Comparison of ENCODE assay signal across 9 mouse cellular contexts in the genomic region with DNA sequence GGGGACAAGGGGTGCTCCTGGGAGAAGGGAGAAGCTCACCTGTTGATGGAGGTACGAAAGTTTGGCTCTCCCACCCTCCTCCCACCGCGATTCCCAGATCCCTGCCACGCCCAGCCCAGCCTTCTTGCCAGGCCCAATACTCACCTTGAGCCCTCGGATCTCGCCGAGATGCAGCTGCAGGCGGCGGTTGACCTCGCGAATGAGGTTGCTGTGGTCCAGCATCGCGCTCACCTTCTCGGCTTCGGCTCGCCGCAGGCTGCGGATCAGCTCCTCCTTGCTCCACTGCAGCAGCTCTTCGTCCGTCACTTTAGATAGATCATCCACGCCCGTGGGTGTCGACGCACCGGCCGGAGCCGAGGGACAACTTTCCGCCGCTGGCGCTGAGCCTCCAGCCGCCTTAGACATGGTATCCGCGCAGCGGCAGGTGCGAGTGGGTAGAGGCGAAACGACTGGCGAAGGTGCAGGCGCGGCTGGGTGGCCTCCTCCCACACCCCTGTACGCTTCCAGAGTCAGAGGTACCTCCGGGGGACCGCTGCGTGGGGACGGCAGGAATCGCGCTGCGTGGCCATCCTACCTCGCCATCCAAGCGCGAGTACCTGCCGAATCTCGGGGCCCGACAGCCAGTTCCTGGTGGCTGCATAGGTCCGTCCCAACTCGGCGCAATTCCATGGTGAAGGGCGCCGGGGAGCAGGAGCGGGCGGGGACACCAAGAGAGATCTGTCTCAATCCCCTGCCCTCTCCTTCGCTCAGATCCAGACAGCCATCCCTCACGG. TPM values are rescaled to one million over a fixed set of nuclear protein-coding genes. Genes with fewer than 3 reads are reported as not detected.
DNase-seq lines count a peak whose midpoint lies in the region; ATAC-seq lines count a peak whose summit lies in the region.
"Had no signal": no experiment of that assay in that cellular context is flagged by ENCODE, and none has a peak within 500 bp of the region (broad histone marks: within the 10 kb centered on the region; RNA-seq: fewer than 3 reads in every experiment).

No protein-coding gene starts in this region.

- no peaks in the 10 kb centered on the region for H3K9me3 ChIP-seq in heart, embryonic 15.5 days (replicated peaks)
- no peaks in the 10 kb centered on the region for H3K9me3 ChIP-seq in limb, embryonic 12.5 days
- no peaks in the 10 kb centered on the region for H3K9me3 ChIP-seq in midbrain, embryonic 15.5 days

- H3K36me3 ChIP-seq in heart, embryonic 15.5 days = no peaks in the 10 kb centered on the region
- no peaks in the 10 kb centered on the region for H3K36me3 ChIP-seq in limb, embryonic 12.5 days
- no peaks in the 10 kb centered on the region for H3K36me3 ChIP-seq in midbrain, embryonic 15.5 days (replicated peaks)

- peak overlapping the region; percentile 43; the same call in 1 of the 2 replicates for H3K9ac ChIP-seq in heart, embryonic 15.5 days
- H3K9ac ChIP-seq in limb, embryonic 12.5 days (replicated peaks) = peak overlapping the region; percentile 60
- H3K9ac ChIP-seq in midbrain, embryonic 15.5 days = peak overlapping the region; percentile 71

- DNase-seq in cerebellum, adult 9-10 months = no peak
- peak; percentile 2 for DNase-seq in urinary bladder, postnatal 36 days (ENCODE audit: low spot score in 2 of 2)
- DNase-seq in urinary bladder, postnatal 10 days (ENCODE audit: low spot score) = no peak
- DNase-seq in thymus, postnatal 0 days (ENCODE audit: low spot score) = no peak

- peak; percentile 51; the same call in 1 of the 2 replicates for ATAC-seq in cerebellum, adult (ENCODE audit: insufficient number of reproducible peaks, low FRiP score, low TSS enrichment)
- ATAC-seq in heart, embryonic 15.5 days (replicated peaks; ENCODE audit: insufficient number of reproducible peaks, insufficient read depth, low FRiP score, low read depth) = peak; percentile 4; the same call in 1 of the 2 replicates
- ATAC-seq in limb, embryonic 12.5 days (ENCODE audit: insufficient number of reproducible peaks, insufficient read depth, low FRiP score, low TSS enrichment, low read depth) = peak; percentile 9
- ATAC-seq in midbrain, embryonic 15.5 days (replicated peaks) = peak; percentile 85

- H3K27me3 ChIP-seq in heart, embryonic 15.5 days = peaks cover 30% of the 10 kb centered on the region
- H3K27me3 ChIP-seq in limb, embryonic 12.5 days = peaks cover 47% of the 10 kb centered on the region
- no peaks in the 10 kb centered on the region for H3K27me3 ChIP-seq in midbrain, embryonic 15.5 days (replicated peaks)

- H3K27ac ChIP-seq in heart, embryonic 15.5 days = no peak overlapping the region
- H3K27ac ChIP-seq in limb, embryonic 12.5 days = no peak overlapping the region
- peak overlapping the region; percentile 87 for H3K27ac ChIP-seq in midbrain, embryonic 15.5 days

- H3K4me3 ChIP-seq in heart, embryonic 15.5 days = peak overlapping the region; percentile 56
- peak overlapping the region; percentile 58 for H3K4me3 ChIP-seq in limb, embryonic 12.5 days (replicated peaks)
- H3K4me3 ChIP-seq in midbrain, embryonic 15.5 days = peak overlapping the region; percentile 73

- WGBS in heart, embryonic 15.5 days = under 1% methylated on average over 62 of the region's 63 CpGs
- under 1% methylated on average over 62 of the region's 63 CpGs for WGBS in limb, embryonic 12.5 days
- WGBS in midbrain, embryonic 15.5 days = under 1% methylated on average over 63 of the region's 63 CpGs

- peak overlapping the region; percentile 96 for H3K4me2 ChIP-seq in heart, embryonic 15.5 days
- H3K4me2 ChIP-seq in limb, embryonic 12.5 days = peak overlapping the region; percentile 97
- peak overlapping the region; percentile 91 for H3K4me2 ChIP-seq in midbrain, embryonic 15.5 days

- peaks cover 11% of the 10 kb centered on the region for H3K4me1 ChIP-seq in heart, embryonic 15.5 days (replicated peaks)
- 0 out of 2 replicates have a peak, but pooled peaks cover 5% of the 10 kb centered on the region for H3K4me1 ChIP-seq in limb, embryonic 12.5 days (replicated peaks)
- H3K4me1 ChIP-seq in midbrain, embryonic 15.5 days = peaks cover 19% of the 10 kb centered on the region; the same call in 1 of the 2 replicates

RNA-seq across cellular contexts. Expression of a gene that starts 0.8 kb away (rescaled TPM):
- polyA plus RNA-seq in heart, embryonic 15.5 days (2015; fragmentation: Nextera tagmentation; extraction: Ambion mirVana) = 1.0 and 1.2 TPM in 2 replicates
- 2.2 and 3.0 TPM in 2 replicates for polyA plus RNA-seq in limb, embryonic 12.5 days (2016; fragmentation: Nextera tagmentation; extraction: Ambion mirVana)
- polyA plus RNA-seq in midbrain, embryonic 15.5 days (2015; fragmentation: Nextera tagmentation; extraction: Ambion mirVana) = 52.1 and 53.2 TPM in 2 replicates
- polyA plus RNA-seq in thymus, postnatal 0 days (2015; fragmentation: Nextera tagmentation; extraction: Ambion mirVana) = 0.90 and 1.4 TPM in 2 replicates
- polyA plus RNA-seq: C2C12 had no signal

Comparison
In these comparisons a context has a peak if more than half of its experiments do, and no peak if none do; other contexts are left out.
1. DNase-seq: peak in urinary bladder, postnatal 36 days (2 of 2); none in cerebellum, adult 9-10 months (single experiment), urinary bladder, postnatal 10 days (single experiment) and thymus, postnatal 0 days (single experiment).
2. ATAC-seq: peak in every context shown above with its lines; median percentile 85 in midbrain, embryonic 15.5 days; 51 in cerebellum, adult; 9 in limb, embryonic 12.5 days; 4 in heart, embryonic 15.5 days.
3. RNA of a gene that starts 0.8 kb away (polyA plus RNA-seq): 52.1 to 53.2 TPM in midbrain, embryonic 15.5 days; 2.2 to 3.0 TPM in limb, embryonic 12.5 days, 0.90 to 1.4 TPM in thymus, postnatal 0 days and 1.0 to 1.2 TPM in heart, embryonic 15.5 days; every median in the first group is over 10 times any median in the second.
4. Peak in every context shown above with its lines, with median percentiles within 50 percentile points of each other: H3K4me2 ChIP-seq, H3K4me3 ChIP-seq and H3K9ac ChIP-seq.